Mouse (Mus musculus) heart, adult 2 months (tissue): ENCODE measurements around the gene Zdhhc9.

ENCODE experiments used
- CTCF ChIP-seq: fragments of 200-600 bp; IDR thresholded peaks from 2 replicates; pipeline ENCODE4 v1.8.1; 2022; ENCODE audit warnings: antibody characterized with exemption, mild to moderate bottlenecking, moderate library complexity
- EP300 ChIP-seq: fragments of 200-500 bp; IDR thresholded peaks from 2 replicates; pipeline ENCODE4 v1.6.1; 2011; ENCODE audit warnings: low read depth, low read length, control low read depth; ENCODE audit not compliant: insufficient read depth
- POLR2A ChIP-seq: fragments of 200-500 bp; IDR thresholded peaks from 2 replicates; pipeline ENCODE4 v1.6.1; 2011; ENCODE audit warnings: mild to moderate bottlenecking, low read depth, low read length, control low read depth; ENCODE audit not compliant: insufficient read depth

DNA sequence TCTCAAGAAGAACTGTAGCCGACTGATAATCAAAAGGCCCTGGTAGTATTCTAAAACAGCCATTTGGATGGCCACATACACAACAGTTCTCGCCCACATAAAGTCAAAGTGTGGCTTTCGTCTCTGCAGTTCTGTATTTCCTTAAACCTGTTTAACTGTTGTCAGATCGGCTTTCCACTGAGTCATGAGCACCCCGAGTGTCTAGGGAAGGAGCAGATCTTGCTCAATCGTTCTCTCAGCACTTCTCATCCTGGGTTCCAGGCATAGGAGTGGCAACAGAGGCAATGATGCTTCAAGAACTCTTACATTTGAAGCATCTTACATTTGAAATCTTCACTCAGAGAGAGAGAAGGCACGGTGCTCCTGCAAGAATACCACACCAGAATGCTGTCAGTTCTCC lies 6.7 kb downstream of the Zdhhc9 start:
- TF ChIP-seq EP300 (no peak), CTCF (no peak), POLR2A (no peak)
